Mouse (Mus musculus) small intestine, adult 2 months (tissue): Measurements from ENCODE around the gene Fbn1.

Experiments used
- CTCF ChIP-seq: fragments of 200-500 bp; IDR thresholded peaks from 2 replicates; pipeline ENCODE4 v1.5.1; 2012; ENCODE audit warnings: low read depth, mild to moderate bottlenecking, control low read depth, inconsistent platforms, low read length, moderate library complexity, mixed read lengths; ENCODE audit not compliant: insufficient replicate concordance, insufficient read length; ENCODE audit errors: extremely low read depth
- POLR2A ChIP-seq: fragments of 200-500 bp; IDR thresholded peaks from 2 replicates; pipeline ENCODE4 v1.6.1; 2012; ENCODE audit warnings: low read depth, mild to moderate bottlenecking, control low read depth, inconsistent platforms, low read length, moderate library complexity

DNA sequence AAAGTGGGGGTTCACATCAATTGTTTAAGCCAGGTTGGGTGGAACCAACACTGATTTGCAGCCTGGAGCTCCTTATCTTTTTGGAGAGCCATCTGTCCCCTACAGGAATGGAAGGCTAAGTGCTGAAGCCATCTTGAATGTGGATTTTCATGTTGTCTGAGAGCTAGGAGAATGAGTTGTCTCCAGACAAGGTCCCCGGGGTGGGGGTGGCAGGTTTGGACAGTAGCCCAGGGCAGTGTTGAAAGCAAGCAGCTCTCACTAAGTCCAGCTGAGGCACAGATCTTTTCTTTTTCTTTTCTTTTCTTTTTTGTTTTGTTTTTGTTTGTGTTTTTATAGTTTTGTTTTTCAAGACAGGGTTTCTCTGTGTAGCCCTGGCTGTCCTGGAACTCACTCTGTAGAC, 216.7 kb downstream of the Fbn1 start:
- no peak for TF ChIP-seq POLR2A
- TF ChIP-seq CTCF: no peak
